Mouse (Mus musculus): ENCODE measurements around the gene Rab5c. TPM values are rescaled to one million over a fixed set of nuclear protein-coding genes. Genes with fewer than 3 reads are reported as not detected.

Rab5c gene
- polyA plus RNA-seq, 1 experiment from 2014 or later: 34.7 TPM

GRCm38 (mm10) chr11:100709201-100709810 lies 28.7 kb downstream of the Rab5c start:
- Histone ChIP-seq H3K4me1 (replicated peaks; ENCODE audit: insufficient read depth, low read length) (peaks cover 17% of the 10 kb centered on the region; the same call in 1 of the 2 replicates), H3K4me2 (ENCODE audit: low read length) (no peak overlapping the region), H3K9me3 (replicated peaks; ENCODE audit: low read length) (no peaks in the 10 kb centered on the region), H3K27me3 (ENCODE audit: insufficient read depth, low read length) (no peaks in the 10 kb centered on the region), H3K27ac (no peak overlapping the region), H3K4me3 (replicated peaks; ENCODE audit: low read depth, low read length) (no peak overlapping the region), H3K9ac (ENCODE audit: low read depth, low read length) (no peak overlapping the region), H3K36me3 (ENCODE audit: insufficient read depth, low read length) (peaks cover 52% of the 10 kb centered on the region)
- TF ChIP-seq CTCF (IDR thresholded peaks at IDR 0.05; ENCODE audit: low read depth): no peak
- DNase-seq (ENCODE audit: low spot score) (no peak), ATAC-seq (replicated peaks; ENCODE audit: low FRiP score, low read depth) (no peak)
- 94% methylated on average over 9 of the region's 9 CpGs for WGBS

DNA sequence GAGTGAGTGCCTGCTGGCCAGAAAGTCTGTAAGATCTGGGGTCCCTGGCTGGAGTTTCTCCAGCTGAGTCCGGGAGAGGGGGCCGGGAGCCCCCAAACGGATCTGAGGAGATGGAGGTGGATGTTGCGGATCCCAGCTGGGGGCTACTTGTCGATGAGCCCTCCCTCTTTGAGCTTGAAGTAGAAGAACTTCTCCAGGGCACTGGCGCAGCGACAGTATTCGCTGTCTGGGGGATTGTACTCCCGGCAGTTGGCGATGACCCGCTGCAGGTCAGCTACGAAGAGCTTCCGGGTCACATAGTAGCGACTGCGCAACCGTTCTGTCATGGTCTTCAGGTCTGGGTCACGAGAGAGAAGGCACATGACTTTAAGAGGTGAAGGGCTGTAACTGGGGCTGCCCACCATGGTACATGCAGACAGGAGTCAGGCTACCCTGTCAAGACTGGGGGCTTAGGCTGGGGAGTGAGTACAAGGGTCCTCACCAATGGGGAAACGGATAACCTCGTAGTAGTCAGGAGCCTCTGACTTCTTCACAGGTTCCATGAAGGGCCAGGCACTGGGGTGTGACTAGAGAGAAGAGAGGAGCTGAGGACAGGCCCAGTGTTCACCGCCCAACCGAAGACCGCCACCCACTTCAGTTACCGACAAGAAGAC lies 32.8 kb downstream of the Rab5c start:
- Histone ChIP-seq H3K27me3 (ENCODE audit: insufficient read depth, low read length) (no peaks in the 10 kb centered on the region), H3K27ac (no peak overlapping the region), H3K9me3 (replicated peaks; ENCODE audit: low read length) (no peaks in the 10 kb centered on the region), H3K4me3 (replicated peaks; ENCODE audit: low read depth, low read length) (no peak overlapping the region), H3K9ac (ENCODE audit: low read depth, low read length) (no peak overlapping the region), H3K36me3 (ENCODE audit: insufficient read depth, low read length) (peaks cover 49% of the 10 kb centered on the region), H3K4me2 (ENCODE audit: low read length) (no peak overlapping the region), H3K4me1 (replicated peaks; ENCODE audit: insufficient read depth, low read length) (no peaks in the 10 kb centered on the region; the same call in 1 of the 2 replicates)
- no peak for TF ChIP-seq CTCF (IDR thresholded peaks at IDR 0.05; ENCODE audit: low read depth)
- DNase-seq (ENCODE audit: low spot score) (no peak), ATAC-seq (replicated peaks; ENCODE audit: low FRiP score, low read depth) (no peak)
- 89% methylated on average over 23 of the region's 23 CpGs for WGBS

- Histone ChIP-seq H3K9me3 (replicated peaks; ENCODE audit: low read length) (no peaks in the 10 kb centered on the region), H3K27me3 (ENCODE audit: insufficient read depth, low read length) (no peaks in the 10 kb centered on the region), H3K9ac (ENCODE audit: low read depth, low read length) (0 out of 2 replicates have a peak within 1 kb of the TSS, but pooled peaks have one; percentile 23), H3K4me3 (replicated peaks; ENCODE audit: low read depth, low read length) (0 out of 2 replicates have a peak within 1 kb of the TSS, but pooled peaks have one; percentile 11), H3K36me3 (ENCODE audit: insufficient read depth, low read length) (peaks cover 45% of the 10 kb centered on the region), H3K4me1 (replicated peaks; ENCODE audit: insufficient read depth, low read length) (no peaks in the 10 kb centered on the region; the same call in 1 of the 2 replicates), H3K4me2 (ENCODE audit: low read length) (peak within 1 kb of the TSS; percentile 43), H3K27ac (peak within 1 kb of the TSS; percentile 25; the same call in 1 of the 2 replicates)
- DNase-seq (ENCODE audit: low spot score) (peak; percentile 47), ATAC-seq (replicated peaks; ENCODE audit: low FRiP score, low read depth) (no peak)
- WGBS: 59% methylated on average over 7 of the region's 7 CpGs
- TF ChIP-seq CTCF (IDR thresholded peaks at IDR 0.05; ENCODE audit: low read depth): no peak
Measured at GRCm38 (mm10) chr11:100703851-100704531, 34.0 kb downstream of the Rab5c start, which contains the start of gene Dhx58. Gene Dhx58 (minus strand): TSS chr11:100704271.

DNA sequence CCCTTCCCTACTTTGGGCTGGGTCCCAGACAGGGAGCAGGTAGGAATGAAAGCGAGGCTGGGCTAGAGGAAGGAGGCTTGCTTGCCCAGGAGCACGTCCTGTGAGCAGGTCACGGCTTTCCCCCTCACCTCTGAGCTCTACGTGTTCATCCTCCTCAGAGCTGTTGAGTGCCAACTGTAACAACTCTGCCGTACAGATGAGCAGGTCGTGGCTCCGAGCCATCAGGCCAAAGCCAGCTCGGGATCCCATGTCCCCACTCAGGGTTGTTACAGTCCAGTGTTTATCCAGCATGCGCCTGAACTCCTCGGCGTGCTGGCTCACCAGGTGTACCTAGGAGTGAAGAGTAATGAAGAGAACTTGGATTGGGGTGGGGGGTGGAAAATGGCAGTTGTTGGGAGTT lies 34.6 kb downstream of the Rab5c start:
- 62% methylated on average over 11 of the region's 11 CpGs for WGBS
- DNase-seq (ENCODE audit: low spot score) (no peak), ATAC-seq (replicated peaks; ENCODE audit: low FRiP score, low read depth) (no peak)
- Histone ChIP-seq H3K27me3 (ENCODE audit: insufficient read depth, low read length) (no peaks in the 10 kb centered on the region), H3K4me1 (replicated peaks; ENCODE audit: insufficient read depth, low read length) (no peaks in the 10 kb centered on the region; the same call in 1 of the 2 replicates), H3K4me3 (replicated peaks; ENCODE audit: low read depth, low read length) (no peak overlapping the region), H3K36me3 (ENCODE audit: insufficient read depth, low read length) (peaks cover 38% of the 10 kb centered on the region), H3K9me3 (replicated peaks; ENCODE audit: low read length) (no peaks in the 10 kb centered on the region), H3K9ac (ENCODE audit: low read depth, low read length) (no peak overlapping the region), H3K27ac (no peak overlapping the region), H3K4me2 (ENCODE audit: low read length) (peak overlapping the region; percentile 43)
- no peak for TF ChIP-seq CTCF (IDR thresholded peaks at IDR 0.05; ENCODE audit: low read depth)

- H3K4me3 ChIP-seq (replicated peaks; ENCODE audit: low read depth, low read length): no peak overlapping the region
- H3K4me2 ChIP-seq (ENCODE audit: low read length): peak overlapping the region; percentile 43
- WGBS: 49% methylated on average over 7 of the region's 7 CpGs
- H3K9ac ChIP-seq (ENCODE audit: low read depth, low read length): no peak overlapping the region
- H3K9me3 ChIP-seq (replicated peaks; ENCODE audit: low read length): no peaks in the 10 kb centered on the region
- no peaks in the 10 kb centered on the region for H3K27me3 ChIP-seq (ENCODE audit: insufficient read depth, low read length)
- peaks cover 34% of the 10 kb centered on the region for H3K36me3 ChIP-seq (ENCODE audit: insufficient read depth, low read length)
- no peak overlapping the region for H3K27ac ChIP-seq
- DNase-seq (ENCODE audit: low spot score) (no peak), ATAC-seq (replicated peaks; ENCODE audit: low FRiP score, low read depth) (no peak)
- no peaks in the 10 kb centered on the region; the same call in 1 of the 2 replicates for H3K4me1 ChIP-seq (replicated peaks; ENCODE audit: insufficient read depth, low read length)
- no peak for TF ChIP-seq CTCF (IDR thresholded peaks at IDR 0.05; ENCODE audit: low read depth)
Measured at GRCm38 (mm10) chr11:100702906-100703305, 35.1 kb downstream of the Rab5c start.
